Mouse (Mus musculus) mouse embryonic stem cell (cell line): ENCODE measurements at regions not wholly inside any gene's neighbourhood (a gene's known extent, or its start where the extent isn't known, plus 50 kb on each side); places are given as distances from the start of the nearest gene placed in this dataset.

ENCODE experiments used
- in situ Hi-C, 2 experiments: fragments of 300-500 bp; cut with MboI; formaldehyde crosslinking; loops; 1 replicate in 1 of 2; 3 replicates in 1 of 2; pipeline ENCODE4 v1.14.3; 2019 to 2020; ENCODE audit warnings: low sequenced_read_pairs in 2 of 2, low pct_unique_long_range_greater_than_20kb in 1 of 2, mixed read lengths in 1 of 2; ENCODE audit not compliant: unreplicated experiment in 1 of 2

GRCm38 (mm10) chr11:111377165-111377564 is 311.2 kb downstream of the Kcnj2 start:
- in situ Hi-C loops = no loop called here

GRCm38 (mm10) chr11:111379842-111380241 is 313.9 kb downstream of the Kcnj2 start:
- in situ Hi-C loops = no loop called here

- in situ Hi-C loops = no loop called here
Measured at GRCm38 (mm10) chr11:111398706-111399105, 332.7 kb downstream of the Kcnj2 start.

GRCm38 (mm10) chr11:111409266-111409665 is 343.3 kb downstream of the Kcnj2 start:
- in situ Hi-C loops = no loop called here

GRCm38 (mm10) chr11:111424871-111425270 is 358.9 kb downstream of the Kcnj2 start:
- in situ Hi-C loops = no loop called here

GRCm38 (mm10) chr11:111426715-111427114 is 360.8 kb downstream of the Kcnj2 start:
- in situ Hi-C loops = no loop called here

GRCm38 (mm10) chr11:111442257-111442656 is 376.3 kb downstream of the Kcnj2 start:
- in situ Hi-C loops = no loop called here

GRCm38 (mm10) chr11:111443381-111443780 is 377.4 kb downstream of the Kcnj2 start:
- in situ Hi-C loops = no loop called here

- in situ Hi-C loops = no loop called here
Measured at GRCm38 (mm10) chr11:111444791-111445190, 378.8 kb downstream of the Kcnj2 start.

GRCm38 (mm10) chr11:111445764-111446163 is 379.8 kb downstream of the Kcnj2 start:
- in situ Hi-C loops = no loop called here

- in situ Hi-C loops = no loop called here
Measured at GRCm38 (mm10) chr11:111450811-111451494, 385.0 kb downstream of the Kcnj2 start.

- in situ Hi-C loops = no loop called here
Measured at GRCm38 (mm10) chr11:111460046-111460445, 394.1 kb downstream of the Kcnj2 start.

GRCm38 (mm10) chr11:111484981-111485380 is 419.0 kb downstream of the Kcnj2 start:
- in situ Hi-C loops = no loop called here

- in situ Hi-C loops = no loop called here
Measured at GRCm38 (mm10) chr11:111512471-111512870, 446.5 kb downstream of the Kcnj2 start.

GRCm38 (mm10) chr11:111522716-111523115 is 456.8 kb downstream of the Kcnj2 start:
- in situ Hi-C loops = no loop called here

GRCm38 (mm10) chr11:111523465-111523864 is 457.5 kb downstream of the Kcnj2 start:
- in situ Hi-C loops = no loop called here

- in situ Hi-C loops = loop anchor here in 1 of 2 experiments (25.0 kb wide), 1 partner anchor 1636 kb away; no protein-coding TSS in a partner anchor
Measured at GRCm38 (mm10) chr11:111526010-111526742, 460.2 kb downstream of the Kcnj2 start.

- in situ Hi-C loops = loop anchor here in 1 of 2 experiments (25.0 kb wide), 1 partner anchor 1633 kb away; no protein-coding TSS in a partner anchor
Measured at GRCm38 (mm10) chr11:111529591-111529990, 463.6 kb downstream of the Kcnj2 start.

GRCm38 (mm10) chr11:111530912-111531311 is 464.9 kb downstream of the Kcnj2 start:
- in situ Hi-C loops = loop anchor here in 1 of 2 experiments (25.0 kb wide), 1 partner anchor 1631 kb away; no protein-coding TSS in a partner anchor

- in situ Hi-C loops = loop anchor here in 1 of 2 experiments (25.0 kb wide), 1 partner anchor 1630 kb away; no protein-coding TSS in a partner anchor
Measured at GRCm38 (mm10) chr11:111532457-111532856, 466.5 kb downstream of the Kcnj2 start.
